Comparison of ENCODE assay signal across 33 mouse cellular contexts in the genomic region with DNA sequence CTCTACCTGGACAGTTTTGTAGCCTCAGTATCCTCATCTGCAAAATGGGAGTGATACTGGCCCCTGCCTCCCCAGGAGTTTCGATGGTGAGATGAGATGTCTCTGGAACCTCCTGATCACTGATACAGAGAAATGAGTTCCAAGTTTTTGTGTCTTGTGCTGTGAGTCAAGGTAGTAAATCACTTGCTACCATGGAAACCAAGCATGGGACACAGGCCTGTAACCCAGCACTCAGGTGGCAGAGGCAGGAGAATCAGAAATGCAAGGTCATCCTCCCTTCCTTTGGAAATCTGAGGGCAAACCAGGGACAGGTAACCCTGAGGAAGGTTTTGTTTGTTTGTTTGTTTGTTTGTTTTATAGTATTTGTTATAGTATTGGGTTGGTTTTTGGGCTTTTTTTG. TPM values are rescaled to one million over a fixed set of nuclear protein-coding genes. Genes with fewer than 3 reads are reported as not detected.
DNase-seq lines count a peak whose midpoint lies in the region; ATAC-seq and TF ChIP-seq lines count a peak whose summit lies in the region.
"Had no signal": no experiment of that assay in that cellular context is flagged by ENCODE, and none has a peak within 500 bp of the region (broad histone marks: within the 10 kb centered on the region; RNA-seq: fewer than 3 reads in every experiment).

No protein-coding gene starts in this region.

- DNase-seq in heart, adult 11 months = peak; percentile 85
- DNase-seq in R1 (ENCODE audit: low read depth, low spot score) = peak; percentile 79
- no peak for DNase-seq in kidney, postnatal 36 days
- no peak for DNase-seq in layer of hippocampus, postnatal 10 days (ENCODE audit: low spot score in 2 of 2)
- DNase-seq: adrenal gland, postnatal 10 days; adrenal gland, postnatal 36 days; B cell, adult 2 months; cerebellum, adult 18-20 months; cerebellum, adult 9-10 months; cerebellum, postnatal 14 days; gastrocnemius, postnatal 10 days; gastrocnemius, postnatal 36 days; heart, postnatal 10 days; heart, postnatal 36 days; kidney, adult 18-20 months had no signal

- TF ChIP-seq EP300 in ES-Bruce4 (IDR thresholded peaks at IDR 0.05; ENCODE audit: insufficient read depth, low read depth, low read length) = no peak

- H3K4me2 ChIP-seq in heart, embryonic 12.5 days = no peak overlapping the region
- H3K4me2 ChIP-seq: embryonic facial prominence, embryonic 12.5 days; embryonic facial prominence, embryonic 15.5 days; forebrain, embryonic 12.5 days; forebrain, embryonic 15.5 days; heart, embryonic 11.5 days; heart, embryonic 15.5 days; hindbrain, embryonic 13.5 days had no signal

- H3K4me1 ChIP-seq in heart, embryonic 12.5 days (replicated peaks) = peaks cover 18% of the 10 kb centered on the region
- no peaks in the 10 kb centered on the region for H3K4me1 ChIP-seq in ES-Bruce4 (ENCODE audit: control insufficient read depth, insufficient read depth, low read length)

- no peak for TF ChIP-seq POLR2A in ES-Bruce4 (IDR thresholded peaks at IDR 0.05; ENCODE audit: insufficient read depth, low read length)

- peaks cover 49% of the 10 kb centered on the region for H3K36me3 ChIP-seq in heart, embryonic 12.5 days
- peaks cover 36% of the 10 kb centered on the region for H3K36me3 ChIP-seq in ES-Bruce4 (ENCODE audit: control insufficient read depth, insufficient read depth, low read length, poor library complexity, severe bottlenecking)

- no peak for TF ChIP-seq CTCF in ES-Bruce4 (IDR thresholded peaks at IDR 0.05; ENCODE audit: low read depth, low read length)

- ATAC-seq in heart, embryonic 12.5 days (ENCODE audit: insufficient number of reproducible peaks, low FRiP score) = no peak
- ATAC-seq: forebrain, embryonic 15.5 days; hindbrain, embryonic 16.5 days; inflammation-experienced regulatory T-cells, adult 6 months; intestine, embryonic 16.5 days had no signal

- no peak overlapping the region for H3K27ac ChIP-seq in heart, embryonic 12.5 days (ENCODE audit: poor library complexity, severe bottlenecking)
- peak overlapping the region; percentile 69 for H3K27ac ChIP-seq in ES-Bruce4 (ENCODE audit: insufficient read depth, low read length)
- H3K27ac ChIP-seq: embryonic facial prominence, embryonic 12.5 days; embryonic facial prominence, embryonic 15.5 days; forebrain, embryonic 12.5 days; forebrain, embryonic 15.5 days; heart, embryonic 15.5 days; hindbrain, embryonic 10.5 days; hindbrain, embryonic 13.5 days had no signal

- H3K4me3 ChIP-seq in heart, embryonic 12.5 days = no peak overlapping the region
- H3K4me3 ChIP-seq in ES-Bruce4 (ENCODE audit: low read depth, low read length) = no peak overlapping the region
- H3K4me3 ChIP-seq: embryonic facial prominence, embryonic 12.5 days; embryonic facial prominence, embryonic 15.5 days; forebrain, embryonic 12.5 days; forebrain, embryonic 15.5 days; heart, embryonic 15.5 days; hindbrain, embryonic 10.5 days; hindbrain, embryonic 13.5 days had no signal

- no peaks in the 10 kb centered on the region for H3K27me3 ChIP-seq in heart, embryonic 12.5 days (replicated peaks)
- H3K27me3 ChIP-seq in ES-Bruce4 (ENCODE audit: control insufficient read depth, insufficient read depth, low read length, poor library complexity, severe bottlenecking) = no peaks in the 10 kb centered on the region
- H3K27me3 ChIP-seq: embryonic facial prominence, embryonic 12.5 days; embryonic facial prominence, embryonic 15.5 days; forebrain, embryonic 12.5 days; forebrain, embryonic 15.5 days; heart, embryonic 15.5 days; hindbrain, embryonic 13.5 days had no signal

- H3K9me3 ChIP-seq in heart, embryonic 12.5 days (replicated peaks) = no peaks in the 10 kb centered on the region
- H3K9me3 ChIP-seq in ES-Bruce4 (replicated peaks; ENCODE audit: control insufficient read depth, insufficient read depth, low read length, poor library complexity, severe bottlenecking) = no peaks in the 10 kb centered on the region
- H3K9me3 ChIP-seq: embryonic facial prominence, embryonic 12.5 days; embryonic facial prominence, embryonic 15.5 days; forebrain, embryonic 12.5 days; forebrain, embryonic 15.5 days; heart, embryonic 15.5 days; hindbrain, embryonic 10.5 days; hindbrain, embryonic 13.5 days had no signal

- 91% methylated on average over 1 of the region's 1 CpGs for WGBS in heart, embryonic 12.5 days

- no peak overlapping the region for H3K9ac ChIP-seq in heart, embryonic 12.5 days
- H3K9ac ChIP-seq in ES-Bruce4 (ENCODE audit: low read depth, poor library complexity, severe bottlenecking) = no peak overlapping the region
- H3K9ac ChIP-seq: embryonic facial prominence, embryonic 12.5 days; embryonic facial prominence, embryonic 15.5 days; forebrain, embryonic 12.5 days; forebrain, embryonic 15.5 days; heart, embryonic 15.5 days; hindbrain, embryonic 13.5 days had no signal

RNA-seq across cellular contexts. Expression of a gene that starts 0.8 kb away (rescaled TPM):
- not detected in 2 replicates for polyA plus RNA-seq in heart, embryonic 12.5 days (2016; fragmentation: Nextera tagmentation; extraction: Ambion mirVana)
- polyA plus RNA-seq in ES-Bruce4 (2011; ENCODE audit: insufficient read depth, insufficient read length, low read depth, missing spikeins) = not detected in 2 replicates
- 1 to 10 TPM in 1 of 2 experiments, not detected in 1; 1.6 TPM for total RNA-seq in layer of hippocampus, postnatal 10 days (2021)
- total RNA-seq: adrenal gland, adult 18-20 months; adrenal gland, postnatal 10 days; adrenal gland, postnatal 36 days; CH12.LX; common myeloid progenitor, adult 5-6 weeks; gastrocnemius, adult 18-20 months; granulocyte monocyte progenitor cell, adult 5-6 weeks had no signal
- polyA plus RNA-seq: embryonic facial prominence, embryonic 15.5 days; forebrain, embryonic 12.5 days; forebrain, embryonic 15.5 days; heart, embryonic 11.5 days; heart, embryonic 15.5 days; hindbrain, embryonic 10.5 days; hindbrain, embryonic 13.5 days; hindbrain, embryonic 16.5 days; inflammation-experienced regulatory T-cells, adult 6 months; intestine, embryonic 16.5 days had no signal

RNA-seq across cellular contexts. Expression of a gene that starts 3.6 kb away (rescaled TPM):
- polyA plus RNA-seq in heart, embryonic 12.5 days (2016; fragmentation: Nextera tagmentation; extraction: Ambion mirVana) = 169 and 175 TPM in 2 replicates
- polyA plus RNA-seq in ES-Bruce4 (2011; ENCODE audit: insufficient read depth, insufficient read length, low read depth, missing spikeins) = 75.3 and 83.4 TPM in 2 replicates
- 10 to 100 TPM; 70.8 to 76.9 TPM for total RNA-seq in layer of hippocampus, postnatal 10 days (2021)

RNA-seq across cellular contexts. Expression of a gene that starts 4.2 kb away (rescaled TPM):
- 45.0 and 45.5 TPM in 2 replicates for polyA plus RNA-seq in heart, embryonic 12.5 days (2016; fragmentation: Nextera tagmentation; extraction: Ambion mirVana)
- polyA plus RNA-seq in ES-Bruce4 (2011; ENCODE audit: insufficient read depth, insufficient read length, low read depth, missing spikeins) = 2.2 and 2.8 TPM in 2 replicates
- 1 to 10 TPM; 3.5 to 4.7 TPM for total RNA-seq in layer of hippocampus, postnatal 10 days (2021)

RNA-seq across cellular contexts. Expression of a gene that starts 6.6 kb away (rescaled TPM):
- 9.8 and 10.1 TPM in 2 replicates for polyA plus RNA-seq in heart, embryonic 12.5 days (2016; fragmentation: Nextera tagmentation; extraction: Ambion mirVana)
- 39.5 and 50.0 TPM in 2 replicates for polyA plus RNA-seq in ES-Bruce4 (2011; ENCODE audit: insufficient read depth, insufficient read length, low read depth, missing spikeins)
- 10 to 100 TPM; 18.5 to 18.7 TPM for total RNA-seq in layer of hippocampus, postnatal 10 days (2021)

RNA-seq across cellular contexts. Expression of a gene that starts 24.2 kb away (rescaled TPM):
- 5.4 and 6.7 TPM in 2 replicates for polyA plus RNA-seq in heart, embryonic 12.5 days (2016; fragmentation: Nextera tagmentation; extraction: Ambion mirVana)
- 10.7 and 12.1 TPM in 2 replicates for polyA plus RNA-seq in ES-Bruce4 (2011; ENCODE audit: insufficient read depth, insufficient read length, low read depth, missing spikeins)
- 1 to 10 TPM; 8.9 to 9.4 TPM for total RNA-seq in layer of hippocampus, postnatal 10 days (2021)

Comparison
In these comparisons a context has a peak if more than half of its experiments do, and no peak if none do; other contexts are left out.
1. DNase-seq: peak in heart, adult 11 months (single experiment) and R1 (single experiment); none in kidney, postnatal 36 days (0 of 2) and layer of hippocampus, postnatal 10 days (0 of 2).
2. RNA of a gene that starts 4.2 kb away (polyA plus RNA-seq): 45.0 to 45.5 TPM in heart, embryonic 12.5 days; 2.2 to 2.8 TPM in ES-Bruce4; every median in the first group is over 10 times any median in the second.